Mouse (Mus musculus): ENCODE results near the gene Clrn3. TPM values are rescaled to one million over a fixed set of nuclear protein-coding genes. Genes with fewer than 3 reads are reported as not detected.

The Clrn3 gene
- polyA plus RNA-seq, 1 experiment = not detected

DNA sequence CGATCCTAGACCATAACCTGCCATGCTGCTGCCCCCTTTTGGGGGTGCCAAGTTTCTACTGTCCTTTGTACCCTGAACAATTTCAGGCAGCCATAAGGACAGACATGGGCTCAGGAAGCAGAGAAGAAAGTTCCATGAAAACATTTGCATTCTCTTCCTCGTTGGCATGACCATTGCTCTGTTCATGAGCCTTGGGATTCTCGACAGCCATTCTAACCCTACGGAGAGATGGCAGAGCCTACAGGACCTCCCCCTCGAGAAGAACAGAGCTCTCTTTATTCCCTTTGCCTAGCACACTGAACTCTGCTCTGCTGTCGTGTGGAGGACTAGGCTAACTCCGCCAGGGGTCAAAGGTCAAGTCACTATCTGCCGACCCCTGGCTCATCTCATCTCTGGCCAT is 52.5 kb downstream of the Clrn3 start:
- Histone ChIP-seq H3K4me1 (ENCODE audit: control insufficient read depth, insufficient read depth, low read length) (peaks cover 5% of the 10 kb centered on the region), H3K27ac (ENCODE audit: insufficient read depth, low read depth, low read length) (no peak overlapping the region), H3K4me3 (ENCODE audit: insufficient read depth, low read depth, low read length) (no peak overlapping the region)
- WGBS = 71% methylated on average over 8 of the region's 8 CpGs
- no peak for TF ChIP-seq POLR2A (IDR thresholded peaks at IDR 0.05; ENCODE audit: insufficient read depth, low read depth, low read length)
- TF ChIP-seq CTCF (IDR thresholded peaks at IDR 0.05; ENCODE audit: insufficient read depth, low read depth, low read length) = no peak

DNA sequence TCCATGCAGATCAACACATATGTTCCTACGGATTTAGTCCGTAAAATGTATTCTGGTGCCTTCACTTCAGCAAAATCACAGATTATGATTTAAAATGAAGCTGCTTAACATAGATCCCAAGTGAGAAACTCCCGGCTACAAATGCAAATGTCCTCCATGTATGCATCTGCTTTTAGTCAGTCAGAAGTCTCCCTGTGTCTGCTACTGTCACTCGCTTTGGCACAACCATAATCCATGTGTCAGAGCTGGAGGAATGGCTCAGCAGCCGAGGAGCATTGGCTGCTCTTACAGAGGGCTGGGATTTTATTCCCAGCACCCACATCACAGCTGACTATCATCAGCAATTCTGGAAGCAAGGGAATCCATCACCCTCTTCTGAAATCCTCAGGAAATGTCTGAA is 58.1 kb downstream of the Clrn3 start:
- H3K4me3 ChIP-seq (ENCODE audit: insufficient read depth, low read depth, low read length) = no peak overlapping the region
- no peak for TF ChIP-seq CTCF (IDR thresholded peaks at IDR 0.05; ENCODE audit: insufficient read depth, low read depth, low read length)
- peaks cover 2% of the 10 kb centered on the region for H3K4me1 ChIP-seq (ENCODE audit: control insufficient read depth, insufficient read depth, low read length)
- WGBS = 94% methylated on average over 5 of the region's 5 CpGs
- no peak overlapping the region for H3K27ac ChIP-seq (ENCODE audit: insufficient read depth, low read depth, low read length)

DNA sequence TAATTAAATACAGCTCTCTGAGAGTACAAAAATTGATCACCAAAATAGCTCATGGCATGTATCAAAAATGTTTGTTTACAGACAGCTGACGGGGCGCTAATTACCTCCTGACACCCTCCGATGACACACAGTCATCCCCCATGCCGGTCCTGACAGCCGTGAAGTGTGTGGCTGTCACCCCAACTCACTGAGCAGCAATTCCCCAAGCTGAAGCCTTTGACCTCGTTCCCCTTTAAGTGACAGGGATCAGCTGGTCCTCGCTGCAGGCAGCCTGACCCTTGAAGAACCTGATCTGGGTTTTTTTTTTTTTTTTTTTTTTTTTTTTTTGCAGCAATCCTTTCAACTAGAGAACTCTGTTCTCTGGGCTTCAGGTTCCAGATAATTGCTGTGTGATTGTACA is 59.8 kb downstream of the Clrn3 start:
- WGBS = 67% methylated on average over 7 of the region's 7 CpGs
- TF ChIP-seq POLR2A (IDR thresholded peaks at IDR 0.05; ENCODE audit: insufficient read depth, low read depth, low read length) = no peak

DNA sequence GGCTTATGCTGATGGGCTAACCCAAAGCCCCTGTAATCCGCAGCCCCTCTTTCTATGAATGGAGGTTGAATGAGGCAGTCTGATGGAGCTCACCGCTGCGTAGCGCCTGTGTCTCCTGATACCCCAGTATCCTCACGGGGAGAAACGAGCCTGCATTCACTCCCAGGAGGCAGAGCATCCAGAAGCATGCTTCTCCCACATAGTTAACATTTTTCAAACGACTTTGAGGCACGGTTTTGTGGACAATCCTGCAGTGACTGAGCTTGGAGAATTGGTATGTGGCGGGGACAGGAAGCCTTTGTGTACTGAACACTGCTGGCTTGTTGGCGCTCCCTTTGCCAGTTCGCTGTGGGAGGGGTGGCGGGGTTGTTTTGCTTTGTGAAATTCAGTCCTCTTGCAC is 63.2 kb downstream of the Clrn3 start:
- Histone ChIP-seq H3K4me3 (ENCODE audit: insufficient read depth, low read depth, low read length) (no peak overlapping the region), H3K27ac (ENCODE audit: insufficient read depth, low read depth, low read length) (no peak overlapping the region), H3K4me1 (ENCODE audit: control insufficient read depth, insufficient read depth, low read length) (peaks cover 4% of the 10 kb centered on the region)
- WGBS = 5% methylated on average over 12 of the region's 12 CpGs
- no peak for TF ChIP-seq POLR2A (IDR thresholded peaks at IDR 0.05; ENCODE audit: insufficient read depth, low read depth, low read length)
- TF ChIP-seq CTCF (IDR thresholded peaks at IDR 0.05; ENCODE audit: insufficient read depth, low read depth, low read length) = no peak

More for the DNA sequence above, 59.8 kb downstream of the Clrn3 start:
- no peak overlapping the region for H3K4me3 ChIP-seq (ENCODE audit: insufficient read depth, low read depth, low read length)
- peaks cover 4% of the 10 kb centered on the region for H3K4me1 ChIP-seq (ENCODE audit: control insufficient read depth, insufficient read depth, low read length)
- H3K27ac ChIP-seq (ENCODE audit: insufficient read depth, low read depth, low read length) = no peak overlapping the region

- TF ChIP-seq POLR2A (IDR thresholded peaks at IDR 0.05; ENCODE audit: insufficient read depth, low read depth, low read length) = no peak
- TF ChIP-seq CTCF (IDR thresholded peaks at IDR 0.05; ENCODE audit: insufficient read depth, low read depth, low read length) = no peak
- H3K4me1 ChIP-seq (ENCODE audit: control insufficient read depth, insufficient read depth, low read length) = peaks cover 4% of the 10 kb centered on the region
- H3K4me3 ChIP-seq (ENCODE audit: insufficient read depth, low read depth, low read length) = no peak overlapping the region
- WGBS = 33% methylated on average over 3 of the region's 3 CpGs
- H3K27ac ChIP-seq (ENCODE audit: insufficient read depth, low read depth, low read length) = no peak overlapping the region
Measured at GRCm38 (mm10) chr7:135464689-135465259, 63.7 kb downstream of the Clrn3 start.

Other genes with a start within 250 kb of the Clrn3 start
- gene Foxi2, start 118.3 kb downstream of the Clrn3 start, polyA plus RNA-seq (2012; ENCODE audit: insufficient read depth, insufficient read length, low replicate concordance, missing spikeins) = not detected in 2 replicates
- gene Ptpre, start 8.8 kb upstream of the Clrn3 start, polyA plus RNA-seq (2012; ENCODE audit: insufficient read depth, insufficient read length, low replicate concordance, missing spikeins) = not detected in 2 replicates
- 75.6 and 140 TPM in 2 replicates for gene Mki67, start 187.7 kb upstream of the Clrn3 start, polyA plus RNA-seq (2012; ENCODE audit: insufficient read depth, insufficient read length, low replicate concordance, missing spikeins)